Mouse (Mus musculus) C2C12 (cell line): ENCODE measurements around the gene Lcn12. TPM values are rescaled to one million over a fixed set of nuclear protein-coding genes. Genes with fewer than 3 reads are reported as not detected.

Experiments used
- H3K27me3 ChIP-seq: one replicate; pipeline ENCODE4 v1.6.1; 2011; ENCODE audit not compliant: control insufficient read depth, insufficient read depth, insufficient read length
- H3K36me3 ChIP-seq: one replicate; pipeline ENCODE4 v1.6.1; 2011; ENCODE audit not compliant: control insufficient read depth, insufficient read depth
- H3K4me3 ChIP-seq: one replicate; pipeline ENCODE4 v1.5.1; 2011; ENCODE audit warnings: mild to moderate bottlenecking, control low read depth; ENCODE audit not compliant: poor library complexity, insufficient read depth, severe bottlenecking
- H3K79me2 ChIP-seq: one replicate; pipeline ENCODE4 v1.6.1; 2011; ENCODE audit not compliant: control insufficient read depth, insufficient read depth
- H3K79me3 ChIP-seq: one replicate; pipeline ENCODE4 v1.6.1; 2011; ENCODE audit warnings: low read depth, control low read depth
- H3ac ChIP-seq: one replicate; pipeline ENCODE3; 2011; ENCODE audit warnings: low read depth; ENCODE audit not compliant: control insufficient read depth, insufficient read length
- CEBPB ChIP-seq: IDR thresholded peaks from one replicate; pipeline ENCODE4 v1.6.1; 2011; ENCODE audit warnings: low read depth, mild to moderate bottlenecking, control low read depth, moderate library complexity
- CTCF ChIP-seq: IDR thresholded peaks from one replicate; pipeline ENCODE4 v1.5.1; 2011; ENCODE audit not compliant: control insufficient read depth, insufficient read depth, insufficient read length
- FOSL1 ChIP-seq: IDR thresholded peaks from one replicate; pipeline ENCODE4 v1.8.0; 2011; ENCODE audit warnings: mild to moderate bottlenecking, low read length; ENCODE audit not compliant: poor library complexity, insufficient read depth, severe bottlenecking
- MAX ChIP-seq: IDR thresholded peaks from one replicate; pipeline ENCODE4 v1.6.1; 2011; ENCODE audit warnings: mild to moderate bottlenecking, control low read depth
- MYOD1 ChIP-seq: IDR thresholded peaks from one replicate; pipeline ENCODE4 v1.6.1; 2011; ENCODE audit warnings: low read depth; ENCODE audit not compliant: control insufficient read depth, insufficient read length
- MYOG ChIP-seq: IDR thresholded peaks from one replicate; pipeline ENCODE4 v1.6.1; 2011; ENCODE audit not compliant: control insufficient read depth, insufficient read length; ENCODE audit errors: extremely low read depth
- USF1 ChIP-seq: IDR thresholded peaks from one replicate; pipeline ENCODE4 v1.6.1; 2011; ENCODE audit warnings: low read depth, mild to moderate bottlenecking, control low read depth, moderate library complexity
- polyA plus RNA-seq: library from polyadenylated mRNA; unstranded; fragments of >200 nt; fragmentation: generic; extraction: Trizol; gene quantifications from one replicate; pipeline ENCODE4 v1.2.1, GENCODE M21; 2012; ENCODE audit warnings: missing spikeins

Gene Lcn12
- polyA plus RNA-seq, 1 experiment, result not detected

- H3K4me3 ChIP-seq, result no peak overlapping the region
- no peaks in the 10 kb centered on the region for H3K79me2 ChIP-seq
- H3K27me3 ChIP-seq, result peaks cover 29% of the 10 kb centered on the region
- no peaks in the 10 kb centered on the region for H3K79me3 ChIP-seq
- no peaks in the 10 kb centered on the region for H3K36me3 ChIP-seq
- H3ac ChIP-seq, result no peak overlapping the region
- no peak for TF ChIP-seq MAX
- TF ChIP-seq CTCF, result no peak
- no peak for TF ChIP-seq MYOG
- TF ChIP-seq FOSL1, result no peak
- no peak for TF ChIP-seq CEBPB
- no peak for TF ChIP-seq USF1
- no peak for TF ChIP-seq MYOD1
Measured at GRCm38 (mm10) chr2:25487965-25488670, 5.6 kb downstream of the Lcn12 start.

- Histone ChIP-seq H3K36me3 (no peaks in the 10 kb centered on the region), H3K27me3 (peaks cover 33% of the 10 kb centered on the region), H3K4me3 (no peak overlapping the region), H3ac (no peak overlapping the region), H3K79me3 (no peaks in the 10 kb centered on the region), H3K79me2 (no peaks in the 10 kb centered on the region)
- no peak for TF ChIP-seq USF1
Measured at GRCm38 (mm10) chr2:25484901-25485647, 8.6 kb downstream of the Lcn12 start.

GRCm38 (mm10) chr2:25482969-25483368, 10.7 kb downstream of the Lcn12 start:
- Histone ChIP-seq H3K79me3 (no peaks in the 10 kb centered on the region), H3K27me3 (peaks cover 36% of the 10 kb centered on the region), H3ac (no peak overlapping the region), H3K36me3 (no peaks in the 10 kb centered on the region), H3K4me3 (no peak overlapping the region), H3K79me2 (no peaks in the 10 kb centered on the region)
- TF ChIP-seq MAX (no peak), CEBPB (no peak), FOSL1 (no peak), MYOD1 (no peak), CTCF (no peak), MYOG (no peak), USF1 (no peak)

- H3ac ChIP-seq, result no peak overlapping the region
- TF ChIP-seq MYOD1 (no peak), FOSL1 (no peak), CEBPB (no peak), USF1 (no peak)
- no peaks in the 10 kb centered on the region for H3K79me3 ChIP-seq
- peaks cover 39% of the 10 kb centered on the region for H3K27me3 ChIP-seq
- no peaks in the 10 kb centered on the region for H3K36me3 ChIP-seq
- H3K4me3 ChIP-seq, result no peak overlapping the region
- H3K79me2 ChIP-seq, result no peaks in the 10 kb centered on the region
Measured at GRCm38 (mm10) chr2:25480541-25480940, 13.2 kb downstream of the Lcn12 start.

- H3K4me3 ChIP-seq, result no peak overlapping the region
- H3ac ChIP-seq, result no peak overlapping the region
- H3K79me3 ChIP-seq, result no peaks in the 10 kb centered on the region
- H3K36me3 ChIP-seq, result no peaks in the 10 kb centered on the region
- H3K27me3 ChIP-seq, result peaks cover 39% of the 10 kb centered on the region
- H3K79me2 ChIP-seq, result no peaks in the 10 kb centered on the region
- TF ChIP-seq MAX (no peak), MYOG (no peak), FOSL1 (no peak), USF1 (no peak), CTCF (no peak), MYOD1 (no peak), CEBPB (no peak)
Measured at GRCm38 (mm10) chr2:25479551-25480311, 14.0 kb downstream of the Lcn12 start.
